Mouse (Mus musculus) brain, embryonic 14.5 days (tissue): ENCODE measurements around the gene Dpyd.

ENCODE experiments used
- CTCF ChIP-seq: fragments of 200-500 bp; IDR thresholded peaks from 2 replicates; pipeline ENCODE4 v1.5.1; 2012; ENCODE audit warnings: inconsistent platforms, mild to moderate bottlenecking, moderate library complexity, borderline replicate concordance; ENCODE audit not compliant: insufficient read depth, insufficient read length; ENCODE audit errors: extremely low read depth
- POLR2A ChIP-seq: fragments of 200-500 bp; IDR thresholded peaks from 2 replicates; pipeline ENCODE4 v1.6.1; 2012; ENCODE audit warnings: mild to moderate bottlenecking, inconsistent platforms, borderline replicate concordance; ENCODE audit not compliant: poor library complexity, insufficient read depth, insufficient read length, severe bottlenecking; ENCODE audit errors: extremely low read depth

DNA sequence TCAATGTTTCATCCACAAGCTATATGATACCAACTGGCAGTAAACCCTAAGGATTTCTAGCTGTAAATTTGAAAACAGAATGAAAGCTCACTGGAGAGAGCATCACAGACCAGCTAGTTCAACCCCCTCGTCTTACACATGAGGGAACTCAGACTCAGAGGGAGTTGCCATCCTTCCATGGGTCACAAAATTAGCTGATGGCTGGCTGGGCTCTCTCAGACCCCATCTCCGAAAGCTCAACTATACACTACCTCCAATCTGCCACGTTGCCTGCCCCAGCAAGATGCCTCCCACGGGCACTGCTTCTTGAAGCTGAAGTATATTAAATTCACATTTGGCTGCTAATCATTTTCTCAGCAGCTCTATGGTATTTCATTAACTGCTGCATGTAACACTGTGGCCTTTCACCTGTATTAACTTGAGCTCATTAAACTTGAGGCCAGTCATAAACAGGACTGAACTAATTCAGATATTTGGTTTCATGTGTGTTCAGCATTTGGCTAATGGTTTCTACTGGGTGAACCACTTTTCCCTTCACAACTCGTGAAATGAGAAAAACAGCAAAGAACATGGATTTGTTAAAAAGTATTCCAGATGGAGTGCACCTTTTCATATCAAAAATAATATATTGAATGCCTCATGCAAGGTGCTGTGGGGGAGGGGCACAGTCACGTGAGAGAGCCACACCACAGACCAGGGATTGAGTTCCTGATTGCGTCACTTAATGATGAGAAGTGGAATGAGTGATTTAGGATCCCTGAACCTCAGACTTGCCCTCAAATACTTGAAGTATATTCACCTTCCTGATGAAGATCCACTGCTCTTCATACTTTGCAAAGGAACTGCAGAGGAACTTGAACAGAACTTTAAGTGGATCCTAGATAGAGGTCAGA is 841.2 kb downstream of the Dpyd start:
- TF ChIP-seq CTCF (no peak), POLR2A (no peak)
